Mouse (Mus musculus) left cerebral cortex, adult 9 months (tissue): ENCODE measurements around the gene Gnat1.

ENCODE experiments used
- DNase-seq, 2 experiments: peaks; one replicate each; pipeline ENCODE4 v3.0.0; 2022; ENCODE audit warnings: low spot score in 2 of 2

The Gnat1 gene

DNA sequence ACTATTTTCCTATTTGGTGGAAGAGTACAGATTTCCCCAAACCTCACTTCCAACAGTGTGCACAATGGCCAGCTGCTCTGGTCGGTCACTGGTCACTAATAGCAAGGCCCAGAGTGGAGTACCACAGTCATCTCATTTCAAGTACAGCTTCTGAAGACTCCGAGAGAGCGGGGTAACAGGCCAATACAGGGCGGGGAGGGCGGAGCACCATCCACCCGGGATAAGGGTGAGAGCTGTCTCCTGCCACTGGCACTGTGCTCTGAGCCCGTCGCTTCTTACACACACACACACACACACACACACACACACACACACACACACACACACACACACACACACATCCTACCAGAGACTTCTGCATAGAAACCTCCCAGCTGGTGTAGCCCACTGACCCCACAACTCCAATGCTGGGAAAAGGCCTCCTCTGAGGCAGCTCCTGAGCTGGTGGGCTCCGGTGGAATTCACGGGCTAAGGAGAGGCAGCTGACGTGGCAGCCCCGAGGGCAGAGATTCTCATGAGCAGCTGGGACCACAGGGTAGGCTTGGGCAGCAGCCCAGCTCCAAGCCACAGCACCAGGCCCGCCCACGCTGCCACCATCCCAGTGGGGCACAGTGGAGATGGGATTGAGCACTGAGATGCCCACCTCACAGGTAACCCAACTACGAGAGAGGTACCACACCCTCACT is 53.2 kb downstream of the Gnat1 start:
- no peak for DNase-seq

DNA sequence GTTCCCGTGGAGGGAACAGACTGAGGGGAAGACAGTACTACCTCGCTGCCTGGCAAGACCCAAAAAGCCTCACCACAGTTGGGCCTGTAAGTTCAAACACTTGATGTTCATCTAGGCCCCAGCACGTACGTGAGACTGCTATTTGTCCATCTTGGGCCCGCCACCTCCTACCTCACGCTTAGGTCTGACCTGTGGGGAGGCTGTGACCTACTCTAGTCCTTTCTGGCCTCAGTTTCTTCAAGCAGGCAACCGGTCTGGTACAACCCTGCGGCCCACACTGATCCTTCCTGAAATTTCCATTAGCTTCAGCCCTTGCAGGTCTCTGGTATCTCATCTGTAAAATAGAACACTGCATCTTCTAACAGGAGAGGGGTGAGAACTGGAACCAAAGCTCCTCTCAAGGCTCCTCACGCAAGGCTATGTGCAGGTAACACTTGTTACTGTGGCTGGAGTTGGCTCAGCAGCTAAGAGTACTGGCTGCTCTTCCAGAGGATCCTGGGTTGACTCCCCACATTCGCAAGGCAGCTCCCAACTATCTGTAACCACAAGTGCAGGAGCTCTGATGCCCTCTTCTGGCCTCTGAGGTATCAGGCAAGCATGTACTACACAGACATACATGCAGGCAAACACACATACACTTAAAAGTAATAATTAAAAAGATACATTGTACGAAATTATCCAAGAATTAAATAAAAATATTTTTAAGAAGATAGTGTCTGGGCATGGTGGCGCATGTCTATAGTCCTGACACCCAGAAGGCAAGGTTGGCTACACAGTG is 54.0 kb downstream of the Gnat1 start:
- no peak for DNase-seq

GRCm38 (mm10) chr9:107624951-107625350 is 54.6 kb downstream of the Gnat1 start:
- DNase-seq: no peak

- no peak for DNase-seq
These were observed 55.0 kb downstream of the Gnat1 start for GRCm38 (mm10) chr9:107624539-107624938.
